Mouse (Mus musculus): Measurements from ENCODE around the gene Rai1. TPM values are rescaled to one million over a fixed set of nuclear protein-coding genes. Genes with fewer than 3 reads are reported as not detected.

Rai1 gene
- polyA plus RNA-seq, 1 experiment from 2014 or later: 28.5 TPM

DNA sequence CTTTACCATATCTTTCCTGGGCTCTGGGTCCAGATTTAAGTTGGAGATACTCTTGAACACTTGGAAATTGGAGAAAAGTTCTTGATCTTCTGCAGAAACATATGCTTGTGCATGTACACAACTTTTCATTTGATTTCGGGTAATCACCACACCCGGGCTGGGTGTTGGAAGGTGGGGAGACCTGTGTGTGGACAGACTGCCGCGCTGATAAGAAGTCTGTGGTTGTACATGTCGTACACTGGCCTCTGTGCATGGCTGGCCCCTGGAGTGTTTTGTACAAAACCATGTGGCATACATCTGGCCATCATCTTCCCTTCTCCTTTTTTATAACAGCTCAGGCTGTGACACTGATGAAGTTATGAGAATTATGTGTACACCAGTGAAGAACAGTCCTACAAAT lies 55.1 kb downstream of the Rai1 start:
- Histone ChIP-seq H3K4me3 (ENCODE audit: low read depth, low read length) (no peak overlapping the region), H3K4me1 (replicated peaks; ENCODE audit: control insufficient read depth, insufficient read depth, low read length) (peaks cover 7% of the 10 kb centered on the region; the same call in 1 of the 2 replicates), H3K27ac (ENCODE audit: low read depth, low read length) (no peak overlapping the region), H3K4me2 (ENCODE audit: low read depth, low read length, severe bottlenecking) (no peak overlapping the region), H3K27me3 (ENCODE audit: control insufficient read depth, insufficient read depth, low read length) (no peaks in the 10 kb centered on the region), H3K36me3 (ENCODE audit: control insufficient read depth, insufficient read depth, low read length) (no peaks in the 10 kb centered on the region), H3K9me3 (ENCODE audit: control insufficient read depth, low read length) (no peaks in the 10 kb centered on the region), H3K9ac (ENCODE audit: low read length) (no peak overlapping the region)
- 90% methylated on average over 5 of the region's 5 CpGs for WGBS
- DNase-seq (ENCODE audit: low spot score) (no peak), ATAC-seq (replicated peaks; ENCODE audit: low FRiP score) (no peak)

DNA sequence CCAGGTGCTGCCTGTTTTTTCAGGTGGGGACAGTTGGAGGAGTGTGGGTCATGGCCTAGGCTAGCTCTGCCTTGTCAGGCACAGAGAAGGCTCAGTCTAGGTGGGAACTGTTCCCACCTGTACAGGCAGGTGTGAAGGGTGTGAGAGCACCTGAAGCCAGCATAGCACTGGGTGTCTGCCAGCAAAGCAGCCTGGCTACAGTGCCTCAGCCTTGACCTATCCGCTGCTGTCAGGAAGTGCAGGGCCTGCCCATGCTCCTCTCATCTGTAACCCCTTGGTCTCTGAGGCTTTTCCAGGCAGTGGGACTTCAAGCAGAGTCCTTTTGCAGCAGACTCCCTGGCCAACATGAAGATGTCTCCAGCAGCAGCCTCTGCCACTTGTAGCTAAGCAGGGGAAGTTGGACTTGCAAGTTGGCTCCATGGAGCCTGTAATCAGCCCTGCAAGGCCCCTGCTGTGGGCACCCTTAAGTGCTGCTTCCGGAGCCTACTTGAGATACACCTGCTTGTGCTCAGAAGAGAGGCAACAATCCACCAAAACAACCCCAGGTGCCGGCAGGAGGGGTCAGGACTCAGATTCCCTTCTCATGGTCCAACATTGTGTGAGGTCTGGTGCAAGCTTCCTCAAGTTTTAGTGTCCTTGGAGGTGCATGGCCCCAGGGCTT lies 55.8 kb downstream of the Rai1 start:
- ATAC-seq (replicated peaks; ENCODE audit: low FRiP score): no peak
- Histone ChIP-seq H3K36me3 (ENCODE audit: control insufficient read depth, insufficient read depth, low read length) (no peaks in the 10 kb centered on the region), H3K27ac (ENCODE audit: low read depth, low read length) (no peak overlapping the region)

DNA sequence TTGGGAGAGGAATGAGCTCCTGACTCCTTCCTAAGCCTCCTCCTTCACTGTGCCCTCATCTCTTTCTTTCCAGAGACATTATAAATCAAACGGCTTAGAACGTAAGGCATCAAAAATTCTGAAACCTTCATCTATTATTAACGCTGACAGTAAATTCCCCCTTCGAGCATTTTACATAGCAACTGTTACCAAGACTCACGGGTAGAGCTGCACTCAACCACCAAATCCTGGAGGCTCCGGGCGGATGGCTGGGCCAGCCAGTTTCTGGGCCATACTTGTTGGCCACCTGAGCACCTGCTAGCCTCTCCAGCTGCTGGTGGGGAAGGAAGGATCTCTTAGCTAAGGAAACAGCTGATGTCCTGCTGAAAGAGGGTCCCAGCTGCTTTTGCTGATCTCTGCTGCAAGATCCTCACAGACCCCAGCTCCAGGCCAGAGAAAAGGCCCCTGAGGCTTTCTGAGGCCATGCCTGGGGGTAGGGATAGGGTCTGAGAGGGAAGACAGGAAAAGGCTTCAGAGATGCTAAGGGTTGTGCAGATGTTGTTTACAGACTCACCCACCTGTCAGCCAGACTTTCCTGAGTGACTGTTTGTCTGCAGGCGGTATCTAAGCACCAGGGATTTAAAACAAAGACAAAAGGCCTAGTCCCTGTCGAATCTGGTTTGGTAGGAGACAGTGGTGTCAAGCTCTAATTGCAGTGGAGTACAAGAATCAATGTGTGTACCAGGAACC lies 56.5 kb downstream of the Rai1 start:
- no peaks in the 10 kb centered on the region for H3K36me3 ChIP-seq (ENCODE audit: control insufficient read depth, insufficient read depth, low read length)

More for the DNA sequence above, 55.8 kb downstream of the Rai1 start:
- Histone ChIP-seq H3K4me1 (replicated peaks; ENCODE audit: control insufficient read depth, insufficient read depth, low read length) (peaks cover 7% of the 10 kb centered on the region; the same call in 1 of the 2 replicates), H3K9ac (ENCODE audit: low read length) (no peak overlapping the region), H3K4me2 (ENCODE audit: low read depth, low read length, severe bottlenecking) (no peak overlapping the region), H3K4me3 (ENCODE audit: low read depth, low read length) (no peak overlapping the region), H3K27me3 (ENCODE audit: control insufficient read depth, insufficient read depth, low read length) (no peaks in the 10 kb centered on the region), H3K9me3 (ENCODE audit: control insufficient read depth, low read length) (no peaks in the 10 kb centered on the region)
- no peak for DNase-seq (ENCODE audit: low spot score)
- WGBS: 68% methylated on average over 3 of the region's 3 CpGs

DNA sequence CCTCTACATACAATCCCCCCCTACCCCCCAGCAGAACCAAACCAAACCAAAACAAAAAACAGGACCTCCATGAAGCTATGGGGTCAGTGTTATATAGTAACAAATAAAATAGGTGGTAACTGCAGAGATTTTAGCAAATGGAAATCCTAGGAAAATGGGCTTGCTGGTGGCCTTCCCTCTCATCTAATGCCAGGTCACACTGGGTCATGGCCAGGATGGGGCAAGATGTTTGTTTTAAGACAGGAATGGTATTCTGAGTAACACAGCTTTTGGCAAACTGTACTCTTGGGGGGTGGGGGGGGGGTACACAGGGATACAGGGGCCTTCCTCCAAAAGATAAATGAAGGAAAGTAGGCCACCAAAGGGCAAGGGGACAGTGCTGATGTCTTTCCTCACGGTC lies 57.7 kb downstream of the Rai1 start:
- H3K27ac ChIP-seq (ENCODE audit: low read depth, low read length): no peak overlapping the region

More for the DNA sequence above, 56.5 kb downstream of the Rai1 start:
- H3K27ac ChIP-seq (ENCODE audit: low read depth, low read length): peak overlapping the region; percentile 41
- H3K9ac ChIP-seq (ENCODE audit: low read length): peak overlapping the region; percentile 27; the same call in 1 of the 2 replicates
- H3K4me2 ChIP-seq (ENCODE audit: low read depth, low read length, severe bottlenecking): no peak overlapping the region
- no peak for DNase-seq (ENCODE audit: low spot score)
- no peaks in the 10 kb centered on the region for H3K27me3 ChIP-seq (ENCODE audit: control insufficient read depth, insufficient read depth, low read length)
- peaks cover 12% of the 10 kb centered on the region; the same call in 1 of the 2 replicates for H3K4me1 ChIP-seq (replicated peaks; ENCODE audit: control insufficient read depth, insufficient read depth, low read length)
- H3K9me3 ChIP-seq (ENCODE audit: control insufficient read depth, low read length): no peaks in the 10 kb centered on the region
- WGBS: 77% methylated on average over 9 of the region's 9 CpGs
- no peak overlapping the region for H3K4me3 ChIP-seq (ENCODE audit: low read depth, low read length)
- no peak for ATAC-seq (replicated peaks; ENCODE audit: low FRiP score)

DNA sequence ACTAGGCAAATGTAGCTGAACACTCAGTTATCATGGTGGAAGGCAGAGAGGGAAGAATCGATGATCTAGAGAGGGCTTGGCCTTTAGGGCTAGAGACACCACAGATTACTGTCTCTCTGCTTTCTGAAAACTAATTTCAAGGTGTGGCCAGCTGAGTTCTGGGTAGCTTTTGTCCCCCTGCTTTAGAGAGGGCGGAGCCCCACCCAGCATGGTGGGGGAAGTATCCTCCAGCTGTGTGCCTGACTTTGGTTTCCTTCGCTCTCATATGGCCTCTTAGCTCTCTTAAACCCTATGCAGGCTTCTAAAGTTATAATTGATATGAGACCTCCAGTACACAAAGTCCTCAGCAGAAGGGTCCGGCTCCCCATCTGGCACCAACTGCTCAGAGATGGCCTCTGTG lies 58.5 kb downstream of the Rai1 start:
- Histone ChIP-seq H3K4me3 (ENCODE audit: low read depth, low read length) (no peak overlapping the region), H3K4me2 (ENCODE audit: low read depth, low read length, severe bottlenecking) (no peak overlapping the region), H3K9ac (ENCODE audit: low read length) (no peak overlapping the region), H3K36me3 (ENCODE audit: control insufficient read depth, insufficient read depth, low read length) (no peaks in the 10 kb centered on the region; the same call in 1 of the 2 replicates), H3K27me3 (ENCODE audit: control insufficient read depth, insufficient read depth, low read length) (no peaks in the 10 kb centered on the region), H3K27ac (ENCODE audit: low read depth, low read length) (no peak overlapping the region), H3K9me3 (ENCODE audit: control insufficient read depth, low read length) (no peaks in the 10 kb centered on the region), H3K4me1 (replicated peaks; ENCODE audit: control insufficient read depth, insufficient read depth, low read length) (peaks cover 12% of the 10 kb centered on the region; the same call in 1 of the 2 replicates)
- DNase-seq (ENCODE audit: low spot score) (no peak), ATAC-seq (replicated peaks; ENCODE audit: low FRiP score) (no peak)
- 94% methylated on average over 4 of the region's 4 CpGs for WGBS

More for the DNA sequence above, 57.7 kb downstream of the Rai1 start:
- no peak overlapping the region for H3K9ac ChIP-seq (ENCODE audit: low read length)
- no peak overlapping the region for H3K4me3 ChIP-seq (ENCODE audit: low read depth, low read length)
- no peak overlapping the region for H3K4me2 ChIP-seq (ENCODE audit: low read depth, low read length, severe bottlenecking)
- 93% methylated on average over 1 of the region's 1 CpGs for whole genome bisulfite sequencing
- DNase-seq (ENCODE audit: low spot score): no peak
- no peaks in the 10 kb centered on the region for H3K27me3 ChIP-seq (ENCODE audit: control insufficient read depth, insufficient read depth, low read length)
- peaks cover 12% of the 10 kb centered on the region; the same call in 1 of the 2 replicates for H3K4me1 ChIP-seq (replicated peaks; ENCODE audit: control insufficient read depth, insufficient read depth, low read length)
- H3K36me3 ChIP-seq (ENCODE audit: control insufficient read depth, insufficient read depth, low read length): no peaks in the 10 kb centered on the region; the same call in 1 of the 2 replicates
- no peaks in the 10 kb centered on the region for H3K9me3 ChIP-seq (ENCODE audit: control insufficient read depth, low read length)
- no peak for ATAC-seq (replicated peaks; ENCODE audit: low FRiP score)

DNA sequence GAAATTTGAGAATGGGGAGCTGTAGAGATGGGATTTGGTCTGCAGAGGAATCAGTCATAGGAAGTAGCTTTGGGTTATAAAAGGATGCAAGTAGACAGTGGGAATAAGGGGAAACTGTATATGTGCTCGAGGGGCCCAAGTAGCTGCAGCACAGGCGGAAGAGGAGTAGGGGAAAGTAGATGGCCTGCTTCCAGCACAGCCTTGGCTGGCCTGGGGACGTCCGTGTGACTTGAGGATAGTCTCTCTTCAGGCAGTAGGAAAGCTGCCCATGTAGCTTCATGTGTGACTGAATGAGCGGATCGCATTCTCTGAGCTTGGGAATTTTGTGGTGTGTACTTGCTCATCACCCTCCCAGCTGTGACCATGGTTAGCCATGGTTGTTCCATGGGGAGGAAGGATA lies 59.6 kb downstream of the Rai1 start:
- H3K9me3 ChIP-seq (ENCODE audit: control insufficient read depth, low read length): no peaks in the 10 kb centered on the region
- no peak for DNase-seq (ENCODE audit: low spot score)
- H3K4me1 ChIP-seq (replicated peaks; ENCODE audit: control insufficient read depth, insufficient read depth, low read length): peaks cover 13% of the 10 kb centered on the region; the same call in 1 of the 2 replicates
- no peak for ATAC-seq (replicated peaks; ENCODE audit: low FRiP score)
- H3K27ac ChIP-seq (ENCODE audit: low read depth, low read length): no peak overlapping the region
- WGBS: 94% methylated on average over 6 of the region's 6 CpGs
- no peak overlapping the region for H3K4me3 ChIP-seq (ENCODE audit: low read depth, low read length)
- H3K36me3 ChIP-seq (ENCODE audit: control insufficient read depth, insufficient read depth, low read length): no peaks in the 10 kb centered on the region; the same call in 1 of the 2 replicates
- no peak overlapping the region for H3K4me2 ChIP-seq (ENCODE audit: low read depth, low read length, severe bottlenecking)
- no peaks in the 10 kb centered on the region for H3K27me3 ChIP-seq (ENCODE audit: control insufficient read depth, insufficient read depth, low read length)
- no peak overlapping the region for H3K9ac ChIP-seq (ENCODE audit: low read length)

DNA sequence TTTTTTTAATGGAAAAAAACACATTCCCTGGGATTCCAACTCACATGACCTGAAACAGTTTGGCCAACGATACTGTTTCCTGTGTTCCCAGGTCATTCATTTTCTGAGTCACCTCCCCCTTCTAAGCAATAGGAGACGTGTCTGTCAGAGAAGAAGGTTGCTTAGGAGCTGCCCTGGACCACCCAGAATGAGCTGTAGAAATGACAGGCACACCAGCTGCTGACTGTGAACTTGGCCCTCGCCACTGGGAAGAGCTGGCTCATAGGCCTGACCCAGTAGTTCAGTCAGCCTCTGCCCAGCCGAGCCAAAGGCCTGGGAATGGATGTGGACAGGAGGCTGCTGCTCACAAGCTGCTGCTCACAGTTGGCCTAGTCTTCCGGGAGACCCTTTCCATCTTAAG lies 60.3 kb downstream of the Rai1 start:
- H3K4me2 ChIP-seq (ENCODE audit: low read depth, low read length, severe bottlenecking): no peak overlapping the region
- H3K4me1 ChIP-seq (replicated peaks; ENCODE audit: control insufficient read depth, insufficient read depth, low read length): peaks cover 13% of the 10 kb centered on the region; the same call in 1 of the 2 replicates
- no peak overlapping the region for H3K4me3 ChIP-seq (ENCODE audit: low read depth, low read length)
- DNase-seq (ENCODE audit: low spot score): no peak
- H3K36me3 ChIP-seq (ENCODE audit: control insufficient read depth, insufficient read depth, low read length): no peaks in the 10 kb centered on the region; the same call in 1 of the 2 replicates
- WGBS: 61% methylated on average over 5 of the region's 5 CpGs
- no peak for ATAC-seq (replicated peaks; ENCODE audit: low FRiP score)
- H3K9ac ChIP-seq (ENCODE audit: low read length): no peak overlapping the region
- no peaks in the 10 kb centered on the region for H3K9me3 ChIP-seq (ENCODE audit: control insufficient read depth, low read length)
- no peak overlapping the region for H3K27ac ChIP-seq (ENCODE audit: low read depth, low read length)
- H3K27me3 ChIP-seq (ENCODE audit: control insufficient read depth, insufficient read depth, low read length): no peaks in the 10 kb centered on the region

DNA sequence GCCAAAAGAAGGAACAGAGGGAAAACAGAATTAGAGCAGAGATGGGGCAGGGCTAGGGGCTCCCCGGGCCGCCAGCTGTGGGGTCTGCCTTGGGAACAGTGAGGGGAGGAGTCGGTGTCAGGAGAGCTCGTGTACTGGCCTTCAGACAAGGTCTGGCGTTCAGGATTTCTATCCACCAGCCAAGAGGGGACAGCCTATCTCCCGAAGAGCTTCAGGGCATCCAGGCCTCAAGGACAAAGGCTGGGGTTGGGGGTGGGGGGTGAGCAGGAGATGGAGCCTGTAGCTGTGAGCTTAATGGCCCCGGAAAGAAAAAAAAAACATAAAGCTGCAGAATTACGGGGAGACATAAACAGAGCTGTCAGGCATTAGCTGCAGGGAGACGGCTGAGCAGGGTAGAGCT lies 64.0 kb downstream of the Rai1 start:
- Histone ChIP-seq H3K36me3 (ENCODE audit: control insufficient read depth, insufficient read depth, low read length) (no peaks in the 10 kb centered on the region; the same call in 1 of the 2 replicates), H3K9ac (ENCODE audit: low read length) (peak overlapping the region; percentile 16)
- 41% methylated on average over 9 of the region's 9 CpGs for WGBS

More for the DNA sequence above, 64.0 kb downstream of the Rai1 start:
- no peak for ATAC-seq (replicated peaks; ENCODE audit: low FRiP score)
- Histone ChIP-seq H3K27ac (ENCODE audit: low read depth, low read length) (peak overlapping the region; percentile 46; the same call in 1 of the 2 replicates), H3K4me3 (ENCODE audit: low read depth, low read length) (no peak overlapping the region), H3K4me1 (replicated peaks; ENCODE audit: control insufficient read depth, insufficient read depth, low read length) (peaks cover 11% of the 10 kb centered on the region; the same call in 1 of the 2 replicates), H3K27me3 (ENCODE audit: control insufficient read depth, insufficient read depth, low read length) (no peaks in the 10 kb centered on the region), H3K4me2 (ENCODE audit: low read depth, low read length, severe bottlenecking) (no peak overlapping the region), H3K9me3 (ENCODE audit: control insufficient read depth, low read length) (no peaks in the 10 kb centered on the region)
- DNase-seq (ENCODE audit: low spot score): no peak
